Mouse (Mus musculus) heart, embryonic 15.5 days (tissue): ENCODE measurements around the gene Zfp113. TPM values are rescaled to one million over a fixed set of nuclear protein-coding genes. Genes with fewer than 3 reads are reported as not detected.
A peak's percentile ranks its signal among the peaks of the same experiment; 100 is the strongest.
"Not testable (repeated sequence)": the region's sequence is repeated elsewhere in the genome, so short reads cannot be mapped to it uniquely, and the experiment has no call there.

Source experiments
- ATAC-seq: fragments of 200-750 bp; cut with Nextera tagmentation; replicated peaks from 2 replicates; pipeline ENCODE4 v1.8.0; 2017; ENCODE audit warnings: low read depth, moderate TSS enrichment; ENCODE audit not compliant: insufficient number of reproducible peaks, insufficient read depth, low FRiP score
- H3K27ac ChIP-seq: fragments of 300-500 bp; sonication (generic); 2 replicates; pipeline ENCODE4 v1.5.1; 2015; ENCODE audit warnings: mild to moderate bottlenecking, inconsistent platforms
- H3K27me3 ChIP-seq: fragments of 300-500 bp; sonication (generic); 2 replicates; pipeline ENCODE4 v1.6.1; 2015; ENCODE audit warnings: inconsistent platforms
- H3K36me3 ChIP-seq: fragments of 300-500 bp; sonication (generic); 2 replicates; pipeline ENCODE4 v1.6.1; 2015; ENCODE audit warnings: mild to moderate bottlenecking, inconsistent platforms
- H3K4me1 ChIP-seq: fragments of 300-500 bp; sonication (generic); replicated peaks from 2 replicates; pipeline ENCODE4 v1.6.1; 2015; ENCODE audit warnings: inconsistent platforms
- H3K4me2 ChIP-seq: fragments of 300-500 bp; sonication (generic); 2 replicates; pipeline ENCODE4 v1.6.1; 2015; ENCODE audit warnings: inconsistent platforms, mild to moderate bottlenecking, moderate library complexity
- H3K4me3 ChIP-seq: fragments of 300-500 bp; sonication (generic); 2 replicates; pipeline ENCODE4 v1.5.1; 2015; ENCODE audit warnings: mild to moderate bottlenecking, inconsistent platforms
- H3K9ac ChIP-seq: fragments of 300-500 bp; sonication (generic); 2 replicates; pipeline ENCODE4 v1.6.1; 2015; ENCODE audit warnings: mild to moderate bottlenecking, inconsistent platforms
- H3K9me3 ChIP-seq: fragments of 300-500 bp; sonication (generic); replicated peaks from 2 replicates; pipeline ENCODE4 v1.6.1; 2016; ENCODE audit warnings: inconsistent platforms
- WGBS: fragments of 180-500 bp; shearing (Covaris S2); methylation state at CpG from one replicate; pipeline ENCODE4 v1.1.7; 2015; ENCODE audit warnings: mixed read lengths; 5-methylcytosine and 5-hydroxymethylcytosine counted together
- polyA plus RNA-seq: library from polyadenylated mRNA; unstranded; fragments of >200 nt; fragmentation: Nextera tagmentation; extraction: Ambion mirVana; gene quantifications from 2 replicates; pipeline ENCODE4 v1.2.1, GENCODE M21; 2015

The Zfp113 gene
- polyA plus RNA-seq, 1 experiment from 2014 or later = 10.5 TPM

DNA sequence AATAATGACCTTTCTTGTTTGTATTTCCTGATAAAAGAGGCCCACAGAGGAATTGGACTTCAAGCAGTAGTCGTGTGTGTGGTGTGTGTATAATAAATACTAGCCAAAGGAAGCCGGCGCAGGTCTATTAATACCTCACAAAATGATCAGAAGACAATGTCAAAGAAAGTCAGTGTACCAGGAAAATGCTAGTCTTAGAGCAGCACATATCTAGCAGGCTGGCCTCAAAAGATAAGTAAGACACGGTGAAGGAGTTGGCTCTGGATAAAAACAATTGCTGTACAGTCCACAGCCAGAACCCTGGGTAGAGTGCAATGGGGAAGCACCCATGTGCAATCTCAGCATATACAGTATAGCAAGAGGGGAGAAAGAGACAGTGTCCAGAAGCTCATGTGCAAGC lies 18.3 kb downstream of the Zfp113 start:
- Histone ChIP-seq H3K4me3 (no peak overlapping the region), H3K9me3 (no peaks in the 10 kb centered on the region), H3K4me2 (no peak overlapping the region), H3K27ac (no peak overlapping the region), H3K27me3 (no peaks in the 10 kb centered on the region), H3K4me1 (no peaks in the 10 kb centered on the region), H3K9ac (no peak overlapping the region), H3K36me3 (peaks cover 37% of the 10 kb centered on the region)
- ATAC-seq = no peak
- 58% methylated on average over 4 of the region's 4 CpGs for WGBS

GRCm38 (mm10) chr5:138132425-138133064 lies 23.0 kb downstream of the Zfp113 start:
- no peak overlapping the region for H3K4me3 ChIP-seq
- no peak overlapping the region for H3K9ac ChIP-seq
- H3K36me3 ChIP-seq = peaks cover 66% of the 10 kb centered on the region
- no peaks in the 10 kb centered on the region for H3K4me1 ChIP-seq
- no peak overlapping the region for H3K27ac ChIP-seq
- H3K9me3 ChIP-seq = no peaks in the 10 kb centered on the region
- no peaks in the 10 kb centered on the region for H3K27me3 ChIP-seq
- 78% methylated on average over 5 of the region's 5 CpGs for WGBS
- H3K4me2 ChIP-seq = no peak overlapping the region
- ATAC-seq = no peak

- ATAC-seq = no peak
- peak overlapping the region; percentile 69 for H3K4me2 ChIP-seq
- no peaks in the 10 kb centered on the region for H3K9me3 ChIP-seq
- H3K4me1 ChIP-seq = peaks cover 20% of the 10 kb centered on the region
- peak overlapping the region; percentile 76 for H3K4me3 ChIP-seq
- 63% methylated on average over 3 of the region's 3 CpGs for WGBS
- no peaks in the 10 kb centered on the region for H3K27me3 ChIP-seq
- H3K27ac ChIP-seq = no peak overlapping the region; the same call in 1 of the 2 replicates
- no peak overlapping the region for H3K9ac ChIP-seq
- H3K36me3 ChIP-seq = peaks cover 18% of the 10 kb centered on the region
Measured at GRCm38 (mm10) chr5:138118041-138118440, 37.5 kb downstream of the Zfp113 start.

GRCm38 (mm10) chr5:138117199-138118015 lies 38.1 kb downstream of the Zfp113 start:
- no peaks in the 10 kb centered on the region for H3K27me3 ChIP-seq
- H3K4me2 ChIP-seq = peak overlapping the region; percentile 69
- whole genome bisulfite sequencing = 7% methylated on average over 16 of the region's 16 CpGs
- ATAC-seq = no peak
- H3K9ac ChIP-seq = peak overlapping the region; percentile 83
- peak overlapping the region; percentile 95 for H3K27ac ChIP-seq
- no peaks in the 10 kb centered on the region for H3K9me3 ChIP-seq
- H3K4me1 ChIP-seq = peaks cover 20% of the 10 kb centered on the region
- peaks cover 18% of the 10 kb centered on the region for H3K36me3 ChIP-seq
- H3K4me3 ChIP-seq = peak overlapping the region; percentile 76

- Histone ChIP-seq H3K4me3 (peak within 1 kb of the TSS; percentile 76), H3K4me1 (peaks cover 20% of the 10 kb centered on the region), H3K4me2 (peak within 1 kb of the TSS; percentile 69), H3K27ac (peak within 1 kb of the TSS; percentile 95), H3K27me3 (no peaks in the 10 kb centered on the region), H3K9me3 (no peaks in the 10 kb centered on the region), H3K9ac (peak within 1 kb of the TSS; percentile 83), H3K36me3 (peaks cover 15% of the 10 kb centered on the region)
- WGBS = 6% methylated on average over 38 of the region's 38 CpGs
- peak; percentile 96 for ATAC-seq
Measured at GRCm38 (mm10) chr5:138116255-138117198, 39.0 kb downstream of the Zfp113 start, which contains the start of gene Zscan21. TSS of gene Zscan21 (plus strand) at chr5:138116903.

GRCm38 (mm10) chr5:138109847-138110396 lies 45.6 kb downstream of the Zfp113 start:
- H3K4me3 ChIP-seq, H3K4me1 ChIP-seq, H3K9me3 ChIP-seq, H3K4me2 ChIP-seq, H3K27me3 ChIP-seq, H3K36me3 ChIP-seq, ATAC-seq, H3K27ac ChIP-seq, H3K9ac ChIP-seq: not testable (repeated sequence)
- WGBS = 62% methylated on average over 4 of the region's 4 CpGs

GRCm38 (mm10) chr5:138107130-138107529 lies 48.4 kb downstream of the Zfp113 start:
- Histone ChIP-seq H3K27ac (no peak overlapping the region), H3K27me3 (no peaks in the 10 kb centered on the region), H3K9ac (no peak overlapping the region), H3K4me3 (no peak overlapping the region), H3K9me3 (no peaks in the 10 kb centered on the region), H3K4me1 (no peaks in the 10 kb centered on the region), H3K4me2 (no peak overlapping the region), H3K36me3 (peaks cover 19% of the 10 kb centered on the region)
- ATAC-seq = no peak
- WGBS = 55% methylated on average over 3 of the region's 3 CpGs

GRCm38 (mm10) chr5:138104976-138105375 lies 50.6 kb downstream of the Zfp113 start:
- Histone ChIP-seq H3K4me2 (no peak overlapping the region), H3K9ac (no peak overlapping the region), H3K4me3 (no peak overlapping the region), H3K4me1 (no peaks in the 10 kb centered on the region), H3K36me3 (peaks cover 41% of the 10 kb centered on the region), H3K27me3 (no peaks in the 10 kb centered on the region), H3K27ac (no peak overlapping the region), H3K9me3 (no peaks in the 10 kb centered on the region)
- ATAC-seq = no peak
- 83% methylated on average over 2 of the region's 2 CpGs for WGBS

- no peaks in the 10 kb centered on the region for H3K9me3 ChIP-seq
- no peaks in the 10 kb centered on the region for H3K27me3 ChIP-seq
- H3K36me3 ChIP-seq = peaks cover 61% of the 10 kb centered on the region
- H3K4me3 ChIP-seq = no peak overlapping the region
- ATAC-seq = no peak
- H3K4me2 ChIP-seq = no peak overlapping the region
- H3K9ac ChIP-seq = no peak overlapping the region
- H3K4me1 ChIP-seq = no peaks in the 10 kb centered on the region
- no peak overlapping the region for H3K27ac ChIP-seq
- WGBS = 93% methylated on average over 6 of the region's 6 CpGs
Measured at GRCm38 (mm10) chr5:138094474-138094873, 61.1 kb downstream of the Zfp113 start.

GRCm38 (mm10) chr5:138092771-138093170 lies 62.8 kb downstream of the Zfp113 start:
- Histone ChIP-seq H3K36me3 (peaks cover 44% of the 10 kb centered on the region), H3K27ac (no peak overlapping the region), H3K4me2 (no peak overlapping the region), H3K9me3 (no peaks in the 10 kb centered on the region), H3K4me1 (0 out of 2 replicates have a peak, but pooled peaks cover 2% of the 10 kb centered on the region), H3K4me3 (no peak overlapping the region), H3K27me3 (no peaks in the 10 kb centered on the region), H3K9ac (no peak overlapping the region)
- no peak for ATAC-seq
- 84% methylated on average over 4 of the region's 4 CpGs for WGBS

DNA sequence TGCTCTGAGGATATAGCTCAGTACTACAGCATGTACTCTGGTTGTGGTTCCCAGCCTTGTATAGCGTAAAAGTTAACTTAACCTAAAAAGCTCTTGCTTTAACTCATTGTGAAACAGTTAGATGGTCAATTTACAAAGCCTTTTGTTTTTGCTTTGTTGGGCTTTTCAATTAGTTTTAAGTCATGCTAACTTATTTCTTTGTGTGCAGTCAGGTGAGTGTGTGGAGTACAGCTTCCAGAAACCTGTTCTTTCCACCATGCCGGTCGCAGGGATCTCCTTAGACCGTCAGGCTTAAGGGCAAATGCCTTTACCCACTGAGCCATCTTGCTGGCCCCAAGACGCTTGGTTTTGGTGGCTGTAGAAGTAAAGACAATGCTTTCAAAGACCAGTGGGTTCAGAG lies 64.8 kb downstream of the Zfp113 start:
- Histone ChIP-seq H3K9me3 (no peaks in the 10 kb centered on the region), H3K4me2 (no peak overlapping the region), H3K4me3 (no peak overlapping the region), H3K4me1 (peaks cover 7% of the 10 kb centered on the region), H3K27me3 (no peaks in the 10 kb centered on the region), H3K9ac (no peak overlapping the region), H3K36me3 (peaks cover 26% of the 10 kb centered on the region), H3K27ac (no peak overlapping the region)
- 93% methylated on average over 5 of the region's 5 CpGs for WGBS
- ATAC-seq = no peak
